Mouse (Mus musculus): ENCODE data around the gene Olfr205. TPM values are rescaled to one million over a fixed set of nuclear protein-coding genes. Genes with fewer than 3 reads are reported as not detected.
"Not testable (repeated sequence)": the region's sequence is repeated elsewhere in the genome, so short reads cannot be mapped to it uniquely, and the experiment has no call there.

Olfr205 gene
- total RNA-seq (2014; rRNA removed) (not detected in 2 replicates), polyA plus RNA-seq (2015; fragmentation: Nextera tagmentation; extraction: Ambion mirVana) (not detected in 2 replicates)

- TF ChIP-seq CTCF (IDR thresholded peaks at IDR 0.05; ENCODE audit: low read depth), result no peak
- no peak for ATAC-seq
- H3K27ac ChIP-seq, result no peak within 1 kb of the TSS
Measured at GRCm38 (mm10) chr16:59331038-59331437, at the start of gene Olfr205. TSS of gene Olfr205 (minus strand) at chr16:59331138.

GRCm38 (mm10) chr16:59363893-59364292 is 33.0 kb upstream of the Olfr205 start, which contains the start of gene Olfr209:
TSS of gene Olfr209 (minus strand) at chr16:59363993.
- Histone ChIP-seq H3K9me3 (ENCODE audit: low read length) (no peaks in the 10 kb centered on the region), H3K36me3 (ENCODE audit: insufficient read depth, low read length) (no peaks in the 10 kb centered on the region), H3K4me3 (ENCODE audit: low read length) (no peak within 1 kb of the TSS), H3K27me3 (ENCODE audit: insufficient read depth, low read length) (no peaks in the 10 kb centered on the region), H3K9ac (replicated peaks; ENCODE audit: low read length) (no peak within 1 kb of the TSS), H3K27ac (no peak within 1 kb of the TSS), H3K4me2 (ENCODE audit: low read depth, low read length) (no peak within 1 kb of the TSS), H3K4me1 (ENCODE audit: insufficient read depth, low read length) (no peaks in the 10 kb centered on the region)
- DNase-seq (ENCODE audit: low spot score), result no peak
- 81% methylated on average over 2 of the region's 2 CpGs for WGBS
- ATAC-seq, result no peak
- no peak for TF ChIP-seq CTCF (IDR thresholded peaks at IDR 0.05; ENCODE audit: low read depth)

More at GRCm38 (mm10) chr16:59331038-59331437, at the start of gene Olfr205:
- no peak within 1 kb of the TSS for H3K4me3 ChIP-seq (ENCODE audit: low read length)
- H3K9ac ChIP-seq (replicated peaks; ENCODE audit: low read length), result no peak within 1 kb of the TSS
- H3K9me3 ChIP-seq (ENCODE audit: low read length), result no peaks in the 10 kb centered on the region
- H3K27me3 ChIP-seq (ENCODE audit: insufficient read depth, low read length), result no peaks in the 10 kb centered on the region
- DNase-seq (ENCODE audit: low spot score), result no peak
- H3K4me1 ChIP-seq (ENCODE audit: insufficient read depth, low read length), result no peaks in the 10 kb centered on the region
- H3K4me2 ChIP-seq (ENCODE audit: low read depth, low read length), result no peak within 1 kb of the TSS
- H3K36me3 ChIP-seq (ENCODE audit: insufficient read depth, low read length), result no peaks in the 10 kb centered on the region

GRCm38 (mm10) chr16:59349146-59349545 is 18.2 kb upstream of the Olfr205 start, which contains the start of gene Olfr206:
TSS of gene Olfr206 (minus strand) at chr16:59349246.
- Histone ChIP-seq H3K9ac (replicated peaks; ENCODE audit: low read length) (no peak within 1 kb of the TSS), H3K4me3 (ENCODE audit: low read length) (no peak within 1 kb of the TSS), H3K4me1 (ENCODE audit: insufficient read depth, low read length) (no peaks in the 10 kb centered on the region), H3K27me3 (ENCODE audit: insufficient read depth, low read length) (no peaks in the 10 kb centered on the region), H3K4me2 (ENCODE audit: low read depth, low read length) (no peak within 1 kb of the TSS), H3K27ac (no peak within 1 kb of the TSS), H3K9me3 (ENCODE audit: low read length) (no peaks in the 10 kb centered on the region), H3K36me3 (ENCODE audit: insufficient read depth, low read length) (no peaks in the 10 kb centered on the region)
- no peak for TF ChIP-seq CTCF (IDR thresholded peaks at IDR 0.05; ENCODE audit: low read depth)
- DNase-seq (ENCODE audit: low spot score) (no peak), ATAC-seq (no peak)
- WGBS, result 92% methylated on average over 1 of the region's 1 CpGs

GRCm38 (mm10) chr16:59323262-59323661 is 7.7 kb downstream of the Olfr205 start:
- not testable (repeated sequence) for H3K9ac ChIP-seq (replicated peaks; ENCODE audit: low read length); ATAC-seq; H3K27me3 ChIP-seq (ENCODE audit: insufficient read depth, low read length); H3K4me1 ChIP-seq (ENCODE audit: insufficient read depth, low read length); H3K9me3 ChIP-seq (ENCODE audit: low read length); H3K27ac ChIP-seq; DNase-seq (ENCODE audit: low spot score); H3K4me2 ChIP-seq (ENCODE audit: low read depth, low read length); H3K36me3 ChIP-seq (ENCODE audit: insufficient read depth, low read length); H3K4me3 ChIP-seq (ENCODE audit: low read length)
- WGBS, result 52% methylated on average over 1 of the region's 1 CpGs

GRCm38 (mm10) chr16:59318148-59318547 is 12.8 kb downstream of the Olfr205 start, which contains the start of gene Olfr204:
TSS of gene Olfr204 (minus strand) at chr16:59318248.
- Histone ChIP-seq H3K4me2 (ENCODE audit: low read depth, low read length) (no peak within 1 kb of the TSS), H3K27me3 (ENCODE audit: insufficient read depth, low read length) (no peaks in the 10 kb centered on the region), H3K9ac (replicated peaks; ENCODE audit: low read length) (no peak within 1 kb of the TSS), H3K4me1 (ENCODE audit: insufficient read depth, low read length) (no peaks in the 10 kb centered on the region), H3K4me3 (ENCODE audit: low read length) (no peak within 1 kb of the TSS), H3K9me3 (ENCODE audit: low read length) (no peaks in the 10 kb centered on the region), H3K27ac (no peak within 1 kb of the TSS), H3K36me3 (ENCODE audit: insufficient read depth, low read length) (no peaks in the 10 kb centered on the region)
- DNase-seq (ENCODE audit: low spot score) (no peak), ATAC-seq (no peak)
- no peak for TF ChIP-seq CTCF (IDR thresholded peaks at IDR 0.05; ENCODE audit: low read depth)

GRCm38 (mm10) chr16:59298581-59298980 is 32.4 kb downstream of the Olfr205 start, which contains the start of gene Olfr203:
TSS of gene Olfr203 (plus strand) at chr16:59298881.
- TF ChIP-seq CTCF (IDR thresholded peaks at IDR 0.05; ENCODE audit: low read depth), result no peak
- ATAC-seq (no peak), DNase-seq (ENCODE audit: low spot score) (no peak)
- Histone ChIP-seq H3K4me2 (ENCODE audit: low read depth, low read length) (no peak within 1 kb of the TSS), H3K4me1 (ENCODE audit: insufficient read depth, low read length) (no peaks in the 10 kb centered on the region), H3K9ac (replicated peaks; ENCODE audit: low read length) (no peak within 1 kb of the TSS), H3K9me3 (ENCODE audit: low read length) (no peaks in the 10 kb centered on the region), H3K27me3 (ENCODE audit: insufficient read depth, low read length) (no peaks in the 10 kb centered on the region), H3K36me3 (ENCODE audit: insufficient read depth, low read length) (no peaks in the 10 kb centered on the region), H3K4me3 (ENCODE audit: low read length) (no peak within 1 kb of the TSS), H3K27ac (no peak within 1 kb of the TSS)
- 84% methylated on average over 2 of the region's 2 CpGs for WGBS

GRCm38 (mm10) chr16:59287576-59287975 is 43.4 kb downstream of the Olfr205 start:
- not testable (repeated sequence) for DNase-seq (ENCODE audit: low spot score); H3K9me3 ChIP-seq (ENCODE audit: low read length); H3K36me3 ChIP-seq (ENCODE audit: insufficient read depth, low read length); H3K27ac ChIP-seq; H3K9ac ChIP-seq (replicated peaks; ENCODE audit: low read length); H3K27me3 ChIP-seq (ENCODE audit: insufficient read depth, low read length); H3K4me2 ChIP-seq (ENCODE audit: low read depth, low read length); ATAC-seq; H3K4me1 ChIP-seq (ENCODE audit: insufficient read depth, low read length); H3K4me3 ChIP-seq (ENCODE audit: low read length)
- WGBS, result 86% methylated on average over 9 of the region's 9 CpGs

Data from hindbrain, postnatal 0 days (tissue).